Mouse (Mus musculus) macrophage (primary cell): ENCODE data around the gene Mrps35. TPM values are rescaled to one million over a fixed set of nuclear protein-coding genes. Genes with fewer than 3 reads are reported as not detected.

Experiments used
- H3K27ac ChIP-seq: fragments of 350-480 bp; formaldehyde crosslinking; 2 replicates; pipeline ENCODE4 v1.9.0; 2021
- H3K36me3 ChIP-seq: fragments of 350-480 bp; formaldehyde crosslinking; 2 replicates; pipeline ENCODE4 v1.9.0; 2021; ENCODE audit errors: inconsistent target
- H3K4me3 ChIP-seq: fragments of 350-480 bp; formaldehyde crosslinking; 2 replicates; pipeline ENCODE4 v1.9.0; 2021; ENCODE audit errors: inconsistent target
- H3K79me2 ChIP-seq: fragments of 350-480 bp; formaldehyde crosslinking; 2 replicates; pipeline ENCODE4 v1.9.0; 2021; ENCODE audit errors: inconsistent target
- WGBS: methylation state at CpG from one replicate; pipeline ENCODE4 v1.1.7; 2026; ENCODE audit warnings: inconsistent platforms; ENCODE audit not compliant: missing documents; 5-methylcytosine and 5-hydroxymethylcytosine counted together
- polyA plus RNA-seq: library from polyadenylated mRNA; stranded (reverse); fragments of 250-400 nt; gene quantifications from 3 replicates; pipeline ENCODE4 v1.2.4, GENCODE M21; 2018; ENCODE audit warnings: inconsistent platforms

Mrps35 gene
- polyA plus RNA-seq, 1 experiment from 2014 or later, result 19.3 TPM

DNA sequence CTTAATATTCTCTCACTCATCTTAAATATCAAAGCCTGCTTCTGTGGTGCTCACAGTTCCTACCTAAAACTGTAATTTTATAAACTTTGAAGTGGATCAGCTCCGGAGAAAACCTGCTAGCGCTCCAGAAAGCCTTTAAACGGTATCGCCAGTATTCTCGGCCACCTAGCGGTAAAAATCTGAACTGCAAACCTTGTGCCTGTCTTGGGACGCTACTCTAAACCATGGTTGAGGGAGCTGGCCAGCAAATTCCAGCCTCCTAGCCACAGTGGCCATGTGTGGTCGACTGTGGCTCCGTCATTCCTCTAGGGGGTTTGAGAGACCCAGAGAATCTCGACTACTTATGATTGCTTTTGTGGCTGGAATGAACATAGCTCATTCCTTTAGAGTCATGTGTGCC lies 74.0 kb downstream of the Mrps35 start:
- 13% methylated on average over 10 of the region's 10 CpGs for WGBS
- Histone ChIP-seq H3K27ac (no peak overlapping the region), H3K4me3 (no peak overlapping the region), H3K79me2 (no peaks in the 10 kb centered on the region), H3K36me3 (no peaks in the 10 kb centered on the region; the same call in 1 of the 2 replicates)

DNA sequence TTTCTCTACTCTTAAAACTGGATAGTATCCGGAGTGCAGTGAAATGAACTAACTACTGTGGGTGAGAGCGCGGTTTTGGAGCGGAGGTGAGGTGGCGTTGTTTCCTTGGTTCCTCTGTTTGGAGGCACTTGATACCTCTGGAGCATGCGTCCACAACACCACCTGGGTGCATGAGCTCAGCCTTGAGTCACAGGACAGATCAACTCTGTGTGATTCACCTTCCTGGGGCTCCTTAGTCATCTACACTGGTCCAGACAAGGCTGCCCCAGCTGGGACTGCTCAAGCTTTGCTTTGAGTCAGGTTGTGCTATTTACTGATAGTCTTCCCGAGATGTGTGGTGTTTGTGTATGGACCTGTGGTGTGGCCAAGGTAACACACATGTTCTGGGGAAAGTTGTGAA lies 75.2 kb downstream of the Mrps35 start:
- H3K36me3 ChIP-seq, result no peaks in the 10 kb centered on the region
- no peak overlapping the region for H3K27ac ChIP-seq
- WGBS, result 90% methylated on average over 7 of the region's 7 CpGs

DNA sequence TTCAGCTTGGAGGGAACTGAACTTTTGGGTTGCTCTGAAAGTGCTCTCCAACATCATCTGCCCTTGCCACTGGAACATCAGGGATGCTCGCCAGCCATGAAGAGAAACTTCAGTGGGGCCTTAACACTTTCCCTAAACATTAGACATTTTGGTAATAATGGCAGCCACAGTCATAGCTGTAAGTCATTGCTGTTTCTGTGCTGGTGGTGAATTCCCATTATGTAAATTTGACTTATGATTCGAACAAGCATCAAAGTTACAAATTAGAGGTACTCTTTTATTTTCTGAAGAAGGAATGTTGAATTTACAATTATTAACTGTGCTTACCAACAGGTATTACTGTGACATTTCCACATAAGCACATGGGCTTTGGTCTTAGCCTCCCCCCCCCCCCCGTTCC lies 75.6 kb downstream of the Mrps35 start:
- H3K79me2 ChIP-seq, result no peaks in the 10 kb centered on the region
- H3K27ac ChIP-seq, result no peak overlapping the region
- 98% methylated on average over 3 of the region's 3 CpGs for WGBS
- H3K36me3 ChIP-seq, result no peaks in the 10 kb centered on the region
- H3K4me3 ChIP-seq, result no peak overlapping the region

More for the DNA sequence above, 75.2 kb downstream of the Mrps35 start:
- H3K4me3 ChIP-seq, result no peak overlapping the region
- H3K79me2 ChIP-seq, result no peaks in the 10 kb centered on the region

DNA sequence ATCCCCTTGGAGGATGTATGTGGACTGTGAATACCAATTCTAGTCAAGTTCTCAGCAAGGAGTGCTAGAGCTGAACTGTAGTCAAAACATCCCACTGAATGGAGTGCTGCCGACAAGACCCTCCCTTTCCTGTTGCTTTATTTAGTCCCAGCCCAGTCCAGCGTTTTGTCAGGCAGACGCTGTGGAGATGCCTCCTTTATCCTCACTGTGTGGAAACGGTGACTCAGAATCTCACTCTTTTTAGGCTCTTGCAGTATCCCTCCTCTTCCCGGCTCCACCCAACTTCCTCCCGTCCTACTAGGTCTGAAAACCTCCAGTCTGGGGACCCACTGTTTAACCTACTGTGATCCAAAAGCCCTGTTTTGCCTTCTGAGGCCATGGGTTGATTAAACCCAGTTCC lies 78.8 kb downstream of the Mrps35 start:
- 19% methylated on average over 6 of the region's 6 CpGs for WGBS
- no peak overlapping the region for H3K4me3 ChIP-seq

More for the DNA sequence above, 78.8 kb downstream of the Mrps35 start:
- H3K36me3 ChIP-seq, result no peaks in the 10 kb centered on the region
- no peaks in the 10 kb centered on the region for H3K79me2 ChIP-seq
- no peak overlapping the region for H3K27ac ChIP-seq

Other genes starting within 250 kb of the Mrps35 start
- 0.07 to 0.25 TPM in 2 of 3 replicates, not detected in the other for gene Arntl2, start 246.7 kb upstream of the Mrps35 start, polyA plus RNA-seq
- not detected in 3 replicates for gene Smco2, start 192.7 kb upstream of the Mrps35 start, polyA plus RNA-seq
- gene Ppfibp1, start 154.3 kb upstream of the Mrps35 start, polyA plus RNA-seq, result 23.9 to 52.2 TPM (median 31.5 TPM) in 3 replicates
- not detected in 3 replicates for gene 1700034J05Rik, start 88.3 kb upstream of the Mrps35 start, polyA plus RNA-seq
- 0.16 to 0.20 TPM (median 0.18 TPM) in 3 replicates for gene Rep15, start 10.2 kb upstream of the Mrps35 start, polyA plus RNA-seq
- not detected in 3 replicates for gene Mansc4, start 44.3 kb downstream of the Mrps35 start, polyA plus RNA-seq
- gene Klhl42, start 48.6 kb downstream of the Mrps35 start, polyA plus RNA-seq, result 3.3 to 5.6 TPM (median 4.8 TPM) in 3 replicates
- not detected in 3 replicates for gene Pthlh, start 221.4 kb downstream of the Mrps35 start, polyA plus RNA-seq